Mouse (Mus musculus) intestine, postnatal 0 days (tissue): ENCODE results near the gene Ccnjl. TPM values are rescaled to one million over a fixed set of nuclear protein-coding genes. Genes with fewer than 3 reads are reported as not detected.

Experiments
- ATAC-seq: fragments of 200-750 bp; cut with Nextera tagmentation; 2 replicates; pipeline ENCODE4 v1.8.0; 2017; ENCODE audit warnings: mild to moderate bottlenecking, moderate TSS enrichment, moderate library complexity
- H3K27ac ChIP-seq: fragments of 300-500 bp; sonication (generic); 2 replicates; pipeline ENCODE4 v1.5.1; 2014; ENCODE audit warnings: mild to moderate bottlenecking, low read depth, low read length, moderate library complexity
- H3K27me3 ChIP-seq: fragments of 300-500 bp; sonication (generic); replicated peaks from 2 replicates; pipeline ENCODE4 v1.6.1; 2014; ENCODE audit warnings: low read length, mixed read lengths; ENCODE audit not compliant: control insufficient read depth, insufficient read depth
- H3K36me3 ChIP-seq: fragments of 300-500 bp; sonication (generic); 2 replicates; pipeline ENCODE4 v1.6.1; 2014; ENCODE audit warnings: mild to moderate bottlenecking, moderate library complexity; ENCODE audit not compliant: control insufficient read depth, insufficient read depth
- H3K4me1 ChIP-seq: fragments of 300-500 bp; sonication (generic); replicated peaks from 2 replicates; pipeline ENCODE4 v1.6.1; 2014; ENCODE audit warnings: antibody characterized with exemption, low read length, mixed read lengths; ENCODE audit not compliant: control insufficient read depth, insufficient read depth
- H3K4me2 ChIP-seq: fragments of 300-500 bp; sonication (generic); replicated peaks from 2 replicates; pipeline ENCODE4 v1.6.1; 2014; ENCODE audit warnings: low read depth, mild to moderate bottlenecking, moderate library complexity
- H3K4me3 ChIP-seq: fragments of 300-500 bp; sonication (generic); 2 replicates; pipeline ENCODE4 v1.5.1; 2014; ENCODE audit warnings: low read depth, low read length
- H3K9ac ChIP-seq: fragments of 300-500 bp; sonication (generic); 2 replicates; pipeline ENCODE4 v1.6.1; 2014; ENCODE audit warnings: mild to moderate bottlenecking, low read depth, low read length
- H3K9me3 ChIP-seq: fragments of 300-500 bp; sonication (generic); 2 replicates; pipeline ENCODE4 v1.6.1; 2016; ENCODE audit warnings: mixed run types; ENCODE audit not compliant: control insufficient read depth
- CTCF ChIP-seq: sonication (generic); IDR thresholded peaks from 2 replicates; pipeline ENCODE4 v1.5.1; 2016; ENCODE audit warnings: low read depth, mild to moderate bottlenecking, control low read depth, antibody characterized with exemption, moderate library complexity
- WGBS: fragments of 180-500 bp; shearing (Covaris S2); extraction: QIAGEN DNeasy Blood & Tissue Kit; methylation state at CpG from one replicate; pipeline ENCODE4 v1.1.7; 2014; 5-methylcytosine and 5-hydroxymethylcytosine counted together
- polyA plus RNA-seq: library from polyadenylated mRNA; unstranded; fragments of >200 nt; fragmentation: Nextera tagmentation; extraction: Ambion mirVana; gene quantifications from 2 replicates; pipeline ENCODE4 v1.2.1, GENCODE M21; 2015

The Ccnjl gene
- polyA plus RNA-seq, 1 experiment from 2014 or later: 15.8 TPM

- TF ChIP-seq CTCF: no peak
- Histone ChIP-seq H3K4me1 (no peaks in the 10 kb centered on the region), H3K9ac (no peak overlapping the region), H3K9me3 (no peaks in the 10 kb centered on the region), H3K27me3 (no peaks in the 10 kb centered on the region), H3K36me3 (no peaks in the 10 kb centered on the region), H3K27ac (no peak overlapping the region), H3K4me3 (no peak overlapping the region), H3K4me2 (no peak overlapping the region)
- ATAC-seq: no peak
- WGBS: 84% methylated on average over 3 of the region's 3 CpGs
Measured at GRCm38 (mm10) chr11:43608440-43608839, 79.9 kb downstream of the Ccnjl start.

DNA sequence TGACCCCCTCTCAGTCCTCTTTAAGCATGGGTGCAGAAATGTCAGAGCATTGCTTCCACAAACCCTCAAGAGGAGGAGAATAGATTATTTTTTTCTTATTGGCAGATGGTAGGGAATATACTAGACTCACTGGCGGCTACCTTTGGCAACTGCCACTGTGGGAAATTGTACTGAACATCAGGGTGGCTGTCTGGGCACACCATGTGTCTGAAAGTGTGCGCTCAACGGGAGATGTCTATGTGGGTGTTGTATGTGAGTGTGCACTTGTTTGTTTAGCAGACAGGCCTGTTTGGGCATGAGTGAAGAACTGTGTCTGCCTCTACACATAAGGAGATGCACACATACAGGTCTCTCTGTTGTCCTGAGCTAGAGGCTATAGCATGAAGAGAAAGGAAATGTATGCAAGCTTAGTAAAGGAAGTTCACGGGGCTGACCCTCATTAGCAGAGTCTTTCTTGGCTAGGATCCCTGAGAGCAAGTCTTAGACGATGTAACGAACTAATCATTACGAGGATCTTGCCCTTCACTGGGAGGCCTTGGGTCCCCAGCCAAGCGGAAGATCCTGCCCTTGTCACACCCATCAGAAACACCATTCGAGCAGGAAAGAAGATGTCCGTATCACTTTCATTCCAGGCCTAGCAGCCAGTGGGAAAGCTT lies 81.5 kb downstream of the Ccnjl start:
- Histone ChIP-seq H3K27me3 (no peaks in the 10 kb centered on the region), H3K27ac (no peak overlapping the region), H3K9ac (no peak overlapping the region), H3K9me3 (no peaks in the 10 kb centered on the region), H3K4me2 (no peak overlapping the region), H3K4me3 (no peak overlapping the region), H3K36me3 (no peaks in the 10 kb centered on the region), H3K4me1 (no peaks in the 10 kb centered on the region)
- peak; percentile 20; the same call in 1 of the 2 replicates for ATAC-seq
- no peak for TF ChIP-seq CTCF
- 58% methylated on average over 10 of the region's 10 CpGs for WGBS

DNA sequence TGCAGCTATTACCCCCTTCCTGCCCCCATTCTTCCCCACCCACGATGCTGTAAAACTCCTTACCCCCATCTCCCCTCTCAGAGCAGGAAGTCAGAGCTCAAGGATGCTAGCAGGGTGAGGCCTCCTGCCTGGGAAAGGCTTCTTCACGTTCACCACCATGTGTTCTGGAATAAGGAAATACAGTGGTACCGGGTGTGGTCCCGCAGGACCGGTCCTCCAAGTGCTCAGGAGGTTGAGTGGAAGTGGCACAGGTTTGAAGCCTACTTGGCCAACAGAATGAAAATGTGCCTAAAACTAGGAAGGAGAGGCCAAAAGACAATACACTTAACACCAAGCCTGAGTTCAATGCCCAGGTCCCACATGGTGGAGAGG lies 82.1 kb downstream of the Ccnjl start:
- H3K9ac ChIP-seq: no peak overlapping the region
- no peaks in the 10 kb centered on the region for H3K27me3 ChIP-seq
- H3K36me3 ChIP-seq: no peaks in the 10 kb centered on the region
- peak; percentile 45 for ATAC-seq
- H3K9me3 ChIP-seq: 0 out of 2 replicates have a peak, but pooled peaks cover 3% of the 10 kb centered on the region
- no peak overlapping the region for H3K4me3 ChIP-seq
- no peak overlapping the region for H3K27ac ChIP-seq
- H3K4me2 ChIP-seq: no peak overlapping the region
- WGBS: 32% methylated on average over 5 of the region's 5 CpGs
- no peak for TF ChIP-seq CTCF
- no peaks in the 10 kb centered on the region for H3K4me1 ChIP-seq

- Histone ChIP-seq H3K27me3 (no peaks in the 10 kb centered on the region), H3K36me3 (no peaks in the 10 kb centered on the region), H3K27ac (no peak overlapping the region), H3K9me3 (0 out of 2 replicates have a peak, but pooled peaks cover 3% of the 10 kb centered on the region), H3K4me3 (no peak overlapping the region), H3K4me2 (no peak overlapping the region), H3K9ac (no peak overlapping the region), H3K4me1 (no peaks in the 10 kb centered on the region)
- peak; percentile 58; the same call in 1 of the 2 replicates for ATAC-seq
- TF ChIP-seq CTCF: peak; percentile 90
- 25% methylated on average over 12 of the region's 12 CpGs for WGBS
Measured at GRCm38 (mm10) chr11:43612834-43613488, 84.4 kb downstream of the Ccnjl start.

GRCm38 (mm10) chr11:43617924-43618323 lies 89.3 kb downstream of the Ccnjl start:
- H3K4me3 ChIP-seq: no peak overlapping the region
- H3K27me3 ChIP-seq: no peaks in the 10 kb centered on the region
- no peak overlapping the region for H3K9ac ChIP-seq
- H3K36me3 ChIP-seq: no peaks in the 10 kb centered on the region
- 0 out of 2 replicates have a peak, but pooled peaks cover 3% of the 10 kb centered on the region for H3K9me3 ChIP-seq
- no peak overlapping the region for H3K4me2 ChIP-seq
- WGBS: 49% methylated on average over 5 of the region's 5 CpGs
- ATAC-seq: no peak
- H3K4me1 ChIP-seq: no peaks in the 10 kb centered on the region
- no peak for TF ChIP-seq CTCF
- no peak overlapping the region for H3K27ac ChIP-seq

DNA sequence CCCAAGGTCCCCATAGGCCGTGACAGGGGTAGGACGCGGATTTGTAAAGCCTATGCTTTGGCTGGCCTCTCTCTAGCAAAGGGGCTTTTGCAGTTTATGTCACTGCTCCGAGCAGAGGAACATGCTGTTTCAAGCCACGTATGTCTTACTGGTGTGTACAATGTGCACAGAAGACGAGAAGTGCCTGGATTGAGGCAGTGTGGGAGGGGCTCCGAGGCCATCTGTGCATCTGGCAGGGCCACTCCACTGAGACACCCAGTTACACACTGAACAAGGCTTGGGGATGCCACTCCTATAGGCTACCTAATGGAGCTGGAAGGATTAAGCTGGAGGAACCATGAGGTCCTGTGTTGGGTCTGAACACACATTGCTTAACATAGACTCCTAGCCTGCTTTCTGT lies 89.8 kb downstream of the Ccnjl start:
- no peaks in the 10 kb centered on the region for H3K4me1 ChIP-seq
- H3K27ac ChIP-seq: no peak overlapping the region
- no peaks in the 10 kb centered on the region for H3K27me3 ChIP-seq
- H3K9me3 ChIP-seq: 0 out of 2 replicates have a peak, but pooled peaks cover 3% of the 10 kb centered on the region
- no peak overlapping the region for H3K4me3 ChIP-seq
- TF ChIP-seq CTCF: no peak
- no peaks in the 10 kb centered on the region for H3K36me3 ChIP-seq
- H3K4me2 ChIP-seq: no peak overlapping the region
- WGBS: 63% methylated on average over 7 of the region's 7 CpGs
- no peak for ATAC-seq
- H3K9ac ChIP-seq: no peak overlapping the region
